Mouse (Mus musculus) E14TG2a.4 (cell line): ENCODE results near the gene Gm49336.

Experiments
- H3K27me3 ChIP-seq: 2 replicates; pipeline ENCODE4 v1.6.1; 2014; ENCODE audit warnings: low read length, control low read depth; ENCODE audit not compliant: insufficient read depth
- H3K36me3 ChIP-seq: 2 replicates; pipeline ENCODE4 v1.6.1; 2014; ENCODE audit warnings: low read length, control low read depth; ENCODE audit not compliant: insufficient read depth
- H3K4me1 ChIP-seq: replicated peaks from 2 replicates; pipeline ENCODE4 v1.6.1; 2014; ENCODE audit warnings: low read depth, low read length, control low read depth
- H3K4me3 ChIP-seq: replicated peaks from 2 replicates; pipeline ENCODE4 v1.5.1; 2014; ENCODE audit warnings: mild to moderate bottlenecking, low read length
- H3K9me3 ChIP-seq: 2 replicates; pipeline ENCODE4 v1.6.1; 2014; ENCODE audit warnings: low read length, control low read depth
- CTCF ChIP-seq: conservative IDR thresholded peaks from 2 replicates; pipeline ENCODE4 v1.5.1; 2014; ENCODE audit warnings: low read length
- NANOG ChIP-seq: IDR thresholded peaks from 2 replicates; pipeline ENCODE4 v1.6.1; 2014; ENCODE audit warnings: borderline replicate concordance, low read length, mixed read lengths
- POU5F1 ChIP-seq: IDR thresholded peaks from 2 replicates; pipeline ENCODE4 v1.6.1; 2014; ENCODE audit warnings: low read length, borderline replicate concordance

The Gm49336 gene

DNA sequence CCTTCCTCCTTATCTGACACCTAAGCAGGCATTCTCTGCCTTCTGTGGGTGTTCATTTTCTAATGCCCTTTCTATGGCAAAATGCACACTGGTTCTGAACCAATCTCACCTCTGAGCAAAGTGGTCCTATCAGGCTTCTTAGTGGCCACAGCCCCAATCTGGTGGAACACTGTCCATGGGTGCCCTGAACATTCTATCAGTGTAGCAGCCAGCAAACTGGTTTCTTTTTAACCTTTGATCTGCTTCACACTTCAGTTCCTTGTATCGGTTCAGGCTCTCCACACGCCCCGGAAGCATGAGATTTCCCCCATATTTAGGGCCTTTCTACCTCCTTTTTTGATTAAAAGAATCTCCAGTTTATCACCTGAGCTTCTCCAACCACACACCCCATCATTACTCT, 36.3 kb downstream of the Gm49336 start:
- H3K27me3 ChIP-seq: no peaks in the 10 kb centered on the region
- no peaks in the 10 kb centered on the region for H3K9me3 ChIP-seq
- H3K4me1 ChIP-seq: peaks cover 44% of the 10 kb centered on the region
- H3K4me3 ChIP-seq: no peak overlapping the region
- TF ChIP-seq CTCF: no peak
- TF ChIP-seq POU5F1: no peak
- no peak for TF ChIP-seq NANOG
- peaks cover 27% of the 10 kb centered on the region for H3K36me3 ChIP-seq

DNA sequence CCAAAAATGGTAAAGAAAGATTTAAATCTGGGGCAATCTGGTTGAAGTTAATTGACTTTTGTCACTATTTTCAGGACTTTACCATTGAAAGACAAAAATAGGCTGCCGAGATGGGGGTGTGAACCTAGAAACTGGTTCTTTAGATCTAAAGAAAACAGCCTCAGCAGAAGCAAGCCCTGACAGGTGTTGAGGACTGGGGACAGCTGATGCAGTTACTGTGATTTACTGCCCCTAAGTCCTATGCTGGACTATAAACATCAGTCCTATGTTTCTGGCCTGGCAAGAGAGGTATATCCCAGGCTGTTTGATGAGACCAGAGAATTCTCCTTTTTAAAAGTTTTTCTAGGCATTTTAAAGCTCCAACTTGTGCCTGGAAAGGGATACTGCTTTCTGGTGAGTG, 37.3 kb downstream of the Gm49336 start:
- H3K4me3 ChIP-seq: no peak overlapping the region
- H3K36me3 ChIP-seq: peaks cover 18% of the 10 kb centered on the region
- TF ChIP-seq CTCF (no peak), POU5F1 (no peak), NANOG (no peak)
- no peaks in the 10 kb centered on the region for H3K27me3 ChIP-seq
- no peaks in the 10 kb centered on the region for H3K9me3 ChIP-seq
- H3K4me1 ChIP-seq: peaks cover 34% of the 10 kb centered on the region

DNA sequence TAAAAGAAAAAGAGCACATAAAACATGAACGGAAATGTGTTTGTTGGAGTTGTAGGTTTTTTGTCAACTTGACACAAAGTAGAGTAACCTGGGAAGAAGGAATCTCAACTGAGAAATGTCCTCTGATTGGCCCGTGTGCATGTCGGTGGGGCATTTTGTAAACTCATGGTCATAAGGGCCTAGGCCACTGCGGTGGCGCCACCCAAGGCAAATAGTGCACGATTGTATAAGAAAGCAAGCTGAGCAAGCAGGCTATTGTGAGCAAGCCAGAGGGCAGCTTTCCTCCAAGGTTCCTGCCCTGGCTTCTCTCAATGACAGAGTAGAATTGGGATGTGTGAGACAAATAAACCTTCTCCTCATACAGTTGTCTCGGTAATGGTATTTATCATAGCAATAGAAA, 42.1 kb downstream of the Gm49336 start:
- TF ChIP-seq CTCF: no peak
- no peak for TF ChIP-seq NANOG
- no peak for TF ChIP-seq POU5F1
- H3K4me1 ChIP-seq: 0 out of 2 replicates have a peak, but pooled peaks cover 4% of the 10 kb centered on the region
- H3K36me3 ChIP-seq: no peaks in the 10 kb centered on the region
- H3K4me3 ChIP-seq: no peak overlapping the region
- H3K9me3 ChIP-seq: no peaks in the 10 kb centered on the region
- H3K27me3 ChIP-seq: no peaks in the 10 kb centered on the region

DNA sequence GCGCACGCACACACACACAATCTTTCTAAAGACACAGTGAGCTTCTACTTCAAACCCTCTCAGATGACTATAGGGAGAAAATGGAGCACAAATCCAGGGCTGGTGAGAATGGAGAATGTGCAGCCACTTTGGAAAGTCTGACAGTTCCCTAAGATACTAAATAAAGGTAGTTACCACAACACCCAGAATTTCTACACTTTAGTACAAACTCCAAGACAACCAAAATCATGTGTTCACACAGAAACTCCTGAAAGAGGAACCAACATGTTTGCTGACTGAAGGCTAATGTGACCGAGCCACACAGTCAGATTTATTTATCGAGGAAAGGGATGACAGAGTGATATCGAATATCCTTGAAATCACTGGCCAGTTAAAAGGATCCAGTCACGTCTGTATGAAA, 46.3 kb downstream of the Gm49336 start:
- Histone ChIP-seq H3K36me3 (no peaks in the 10 kb centered on the region), H3K4me1 (no peaks in the 10 kb centered on the region), H3K9me3 (no peaks in the 10 kb centered on the region), H3K27me3 (no peaks in the 10 kb centered on the region), H3K4me3 (no peak overlapping the region)
- no peak for TF ChIP-seq NANOG
- TF ChIP-seq CTCF: no peak
- TF ChIP-seq POU5F1: no peak

DNA sequence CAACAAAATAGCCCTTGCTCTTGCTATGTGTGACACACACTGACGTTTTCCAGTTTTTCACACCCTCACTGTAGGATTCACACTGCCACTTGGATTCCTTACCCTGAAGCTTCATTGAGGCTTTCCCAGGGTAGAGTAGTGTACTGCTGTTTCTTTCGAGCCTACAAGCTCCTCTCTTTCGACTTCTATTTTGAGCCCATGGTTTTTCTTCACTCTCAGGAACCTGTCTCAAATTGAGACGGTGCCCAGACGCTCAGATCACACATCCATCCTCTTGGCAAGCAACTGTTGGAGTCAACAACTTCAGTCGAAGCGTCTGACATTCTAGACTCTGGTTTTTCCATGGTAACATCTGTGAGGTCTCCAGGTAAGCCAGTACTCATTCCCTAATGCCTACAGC, 54.4 kb downstream of the Gm49336 start, which contains the start of gene Atp8a2:
Gene Atp8a2, minus strand, starts transcription at position 296 of the 400 bp plus-strand sequence.
- TF ChIP-seq POU5F1: no peak
- TF ChIP-seq NANOG: no peak
- TF ChIP-seq CTCF: no peak
- Histone ChIP-seq H3K4me3 (no peak within 1 kb of the TSS), H3K4me1 (no peaks in the 10 kb centered on the region), H3K36me3 (no peaks in the 10 kb centered on the region), H3K9me3 (no peaks in the 10 kb centered on the region), H3K27me3 (no peaks in the 10 kb centered on the region)

DNA sequence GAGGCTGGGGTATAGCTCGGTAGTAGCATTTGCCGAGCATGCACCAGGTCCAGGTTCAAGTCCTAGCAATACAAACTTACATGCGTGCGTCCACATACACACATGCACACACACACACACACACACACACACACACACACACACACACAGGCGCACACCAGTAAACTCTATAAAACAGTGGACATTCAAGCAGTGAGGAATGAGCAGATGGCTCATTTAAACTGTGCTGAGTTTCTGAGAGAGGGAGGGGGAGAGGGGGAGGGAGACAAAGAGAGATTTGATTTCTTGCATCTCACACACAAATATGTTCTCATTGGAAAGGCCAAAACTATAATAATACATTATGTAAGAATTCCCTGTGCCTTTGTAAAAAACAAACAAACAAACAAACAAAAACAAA, 55.3 kb downstream of the Gm49336 start:
- H3K36me3 ChIP-seq: no peaks in the 10 kb centered on the region
- no peaks in the 10 kb centered on the region for H3K9me3 ChIP-seq
- TF ChIP-seq POU5F1: no peak
- no peak for TF ChIP-seq NANOG
- no peak for TF ChIP-seq CTCF
- no peaks in the 10 kb centered on the region for H3K4me1 ChIP-seq
- no peaks in the 10 kb centered on the region for H3K27me3 ChIP-seq
- H3K4me3 ChIP-seq: no peak overlapping the region

DNA sequence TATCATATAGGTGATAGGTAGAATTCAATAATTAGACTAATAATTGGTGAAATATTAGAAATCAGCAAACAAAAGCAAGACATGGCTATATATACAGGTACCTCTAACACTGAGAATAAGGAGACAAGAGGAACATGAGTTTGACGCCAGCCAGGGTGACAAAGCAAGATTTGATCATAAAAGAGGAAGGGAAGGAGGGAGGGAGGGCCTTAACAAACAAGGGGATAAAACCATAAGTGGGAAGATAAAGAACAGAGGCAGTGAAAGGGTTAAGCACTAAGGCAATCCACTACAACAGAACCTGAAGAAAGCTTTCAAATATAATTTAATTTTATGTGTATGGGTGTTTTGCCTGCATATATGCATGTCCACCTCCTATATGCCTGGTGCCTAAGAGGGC, 56.7 kb downstream of the Gm49336 start:
- Histone ChIP-seq H3K27me3 (no peaks in the 10 kb centered on the region), H3K36me3 (no peaks in the 10 kb centered on the region), H3K9me3 (no peaks in the 10 kb centered on the region), H3K4me3 (no peak overlapping the region), H3K4me1 (no peaks in the 10 kb centered on the region)
- TF ChIP-seq POU5F1: no peak
- no peak for TF ChIP-seq NANOG
- no peak for TF ChIP-seq CTCF

DNA sequence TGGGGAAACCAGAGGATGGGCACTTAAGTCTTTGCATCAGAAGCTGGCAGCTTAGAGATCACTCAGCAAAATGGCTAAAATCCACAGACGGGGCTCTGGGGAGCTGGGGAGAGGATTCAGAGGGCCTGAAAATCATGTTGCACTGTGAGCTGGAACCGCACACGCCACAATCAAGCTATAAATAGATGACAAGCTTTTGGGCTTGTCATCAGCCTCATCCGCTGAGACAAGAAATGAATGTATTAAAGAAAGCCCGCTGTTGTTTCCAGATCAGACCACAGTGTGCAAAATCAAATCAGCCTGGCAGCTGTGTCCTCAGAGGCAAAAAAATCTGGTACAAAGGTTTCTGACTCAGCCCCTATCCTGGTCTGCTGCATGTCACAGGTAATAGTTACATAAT, 61.5 kb downstream of the Gm49336 start:
- no peak for TF ChIP-seq NANOG
- TF ChIP-seq POU5F1: no peak
- no peak for TF ChIP-seq CTCF
- H3K9me3 ChIP-seq: no peaks in the 10 kb centered on the region
- H3K27me3 ChIP-seq: no peaks in the 10 kb centered on the region
- peaks cover 16% of the 10 kb centered on the region for H3K4me1 ChIP-seq
- H3K36me3 ChIP-seq: no peaks in the 10 kb centered on the region
- no peak overlapping the region for H3K4me3 ChIP-seq

DNA sequence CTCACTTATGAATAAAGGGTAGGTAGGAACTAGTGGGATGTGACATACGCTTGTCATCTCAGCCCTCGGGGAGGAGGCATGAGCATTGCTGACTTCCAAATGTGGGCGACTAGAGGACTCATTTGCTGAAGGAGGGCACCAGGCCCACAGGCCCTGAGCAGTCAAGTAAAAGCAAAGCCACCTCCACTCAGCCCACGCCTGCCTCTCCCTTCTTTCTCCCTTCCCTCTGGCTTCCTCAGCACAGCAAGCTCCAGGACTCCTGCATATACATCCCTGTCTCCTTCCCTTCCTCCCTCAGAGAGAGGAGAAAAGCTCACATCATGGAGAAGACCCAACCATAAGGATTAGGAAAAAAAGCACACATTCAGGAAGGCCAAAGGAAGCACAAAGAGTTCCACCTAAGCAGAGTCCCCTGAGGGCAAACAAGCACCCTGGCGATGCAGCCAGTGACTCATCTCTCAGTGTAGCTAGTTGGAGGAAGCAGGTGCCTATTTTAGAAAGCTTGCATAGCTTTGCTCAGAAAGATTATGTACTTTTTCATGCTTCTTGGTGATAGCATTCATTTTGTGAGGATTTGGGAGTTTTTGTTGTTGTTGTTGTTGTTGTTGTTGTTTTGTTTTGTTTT, 63.0 kb downstream of the Gm49336 start:
- Histone ChIP-seq H3K9me3 (no peaks in the 10 kb centered on the region), H3K4me1 (peaks cover 16% of the 10 kb centered on the region), H3K36me3 (no peaks in the 10 kb centered on the region), H3K4me3 (no peak overlapping the region), H3K27me3 (no peaks in the 10 kb centered on the region)
- TF ChIP-seq CTCF: no peak
- TF ChIP-seq NANOG: no peak
- no peak for TF ChIP-seq POU5F1
